Mouse (Mus musculus) left cerebral cortex, adult 6 months (tissue): ENCODE measurements around the gene Fosl1. TPM values are rescaled to one million over a fixed set of nuclear protein-coding genes. Genes with fewer than 3 reads are reported as not detected.

Experiments
- long read RNA-seq, 2 experiments: library from polyadenylated mRNA; unstranded; transcript quantifications; one replicate each; pipeline ENCODE4 v2.0.0; 2019 to 2020
- polyA plus RNA-seq: library from polyadenylated mRNA; unstranded; fragments of <200 nt; fragmentation: Nextera tagmentation; gene quantifications from 2 replicates; pipeline ENCODE4 v1.2.3, GENCODE M21; 2021

The Fosl1 gene
- 0.19 TPM in 1 of 2 replicates, not detected in the other for polyA plus RNA-seq
- long read RNA-seq, experiment 1 = 0 reads
- long read RNA-seq, experiment 2 = 0 reads

GRCm38 (mm10) chr19:5447515-5448353 is at the start of gene Fosl1:
Fosl1 (plus strand) TSS chr19:5447547.

GRCm38 (mm10) chr19:5402293-5402692 is 45.1 kb upstream of the Fosl1 start, which contains the start of gene Tsga10ip:
Tsga10ip (minus strand) TSS chr19:5402526.

GRCm38 (mm10) chr19:5424782-5425741 is 22.3 kb upstream of the Fosl1 start, which contains the start of the genes Drap1 and AI837181:
Drap1 (minus strand) TSS chr19:5424979.
AI837181 (plus strand) TSS chr19:5425144.

GRCm38 (mm10) chr19:5457746-5458442 is 10.5 kb downstream of the Fosl1 start, which contains the start of gene Ccdc85b:
Ccdc85b (minus strand) TSS chr19:5457894.

GRCm38 (mm10) chr19:5460465-5460911 is 13.1 kb downstream of the Fosl1 start, which contains the start of gene Fibp:
Fibp (plus strand) TSS chr19:5460615.

GRCm38 (mm10) chr19:5468374-5468773 is 21.0 kb downstream of the Fosl1 start, which contains the start of gene Ctsw:
Ctsw (minus strand) TSS chr19:5468507.

GRCm38 (mm10) chr19:5473720-5474119 is 26.4 kb downstream of the Fosl1 start, which contains the start of gene Efemp2:
Efemp2 (plus strand) TSS chr19:5473954.

GRCm38 (mm10) chr19:5487768-5488550 is 40.6 kb downstream of the Fosl1 start, which contains the start of gene Mus81:
Mus81 (minus strand) TSS chr19:5488402.

GRCm38 (mm10) chr19:5490313-5490897 is 43.1 kb downstream of the Fosl1 start, which contains the start of gene Cfl1:
Cfl1 (plus strand) TSS chr19:5490455.

GRCm38 (mm10) chr19:5503687-5504086 is 56.3 kb downstream of the Fosl1 start, which contains the start of gene 1700020D05Rik:
1700020D05Rik (minus strand) TSS chr19:5503787.

Other genes starting within 250 kb of the Fosl1 start
- 18.5 and 34.5 TPM in 2 replicates for gene Pacs1, start 174.4 kb upstream of the Fosl1 start, polyA plus RNA-seq
- gene Sf3b2, start 152.1 kb upstream of the Fosl1 start, polyA plus RNA-seq = 203 and 220 TPM in 2 replicates
- gene Gal3st3, start 149.2 kb upstream of the Fosl1 start, polyA plus RNA-seq = 30.0 and 34.7 TPM in 2 replicates
- not detected in 2 replicates for gene Catsper1, start 111.8 kb upstream of the Fosl1 start, polyA plus RNA-seq
- gene Cst6, start 98.0 kb upstream of the Fosl1 start, polyA plus RNA-seq = 50.0 and 72.9 TPM in 2 replicates
- gene Eif1ad, start 80.8 kb upstream of the Fosl1 start, polyA plus RNA-seq = 29.9 and 34.7 TPM in 2 replicates
- gene Banf1, start 80.4 kb upstream of the Fosl1 start, polyA plus RNA-seq = 160 and 199 TPM in 2 replicates
- gene Sart1, start 58.8 kb upstream of the Fosl1 start, polyA plus RNA-seq = 26.4 and 29.3 TPM in 2 replicates
- gene Tsga10ip, start 45.0 kb upstream of the Fosl1 start, polyA plus RNA-seq = not detected in 2 replicates
- gene Drap1, start 22.6 kb upstream of the Fosl1 start, polyA plus RNA-seq = 166 and 215 TPM in 2 replicates
- 42.0 and 45.8 TPM in 2 replicates for gene AI837181, start 22.4 kb upstream of the Fosl1 start, polyA plus RNA-seq
- 20.7 and 40.8 TPM in 2 replicates for gene Ccdc85b, start 10.3 kb downstream of the Fosl1 start, polyA plus RNA-seq
- 93.1 and 106 TPM in 2 replicates for gene Fibp, start 13.1 kb downstream of the Fosl1 start, polyA plus RNA-seq
- gene Ctsw, start 21.0 kb downstream of the Fosl1 start, polyA plus RNA-seq = 0.23 TPM in 1 of 2 replicates, not detected in the other
- gene Efemp2, start 26.4 kb downstream of the Fosl1 start, polyA plus RNA-seq = 13.0 and 16.9 TPM in 2 replicates
- 18.7 and 21.5 TPM in 2 replicates for gene Mus81, start 40.9 kb downstream of the Fosl1 start, polyA plus RNA-seq
- 823 and 1,622 TPM in 2 replicates for gene Cfl1, start 42.9 kb downstream of the Fosl1 start, polyA plus RNA-seq
- gene 1700020D05Rik, start 56.2 kb downstream of the Fosl1 start, polyA plus RNA-seq = not detected in 2 replicates
- 58.0 and 58.2 TPM in 2 replicates for gene Snx32, start 63.0 kb downstream of the Fosl1 start, polyA plus RNA-seq
- not detected in 2 replicates for gene Ovol1, start 113.1 kb downstream of the Fosl1 start, polyA plus RNA-seq
- gene Ap5b1, start 120.5 kb downstream of the Fosl1 start, polyA plus RNA-seq = 2.8 and 3.6 TPM in 2 replicates
- 63.2 and 67.2 TPM in 2 replicates for gene Rnaseh2c, start 154.3 kb downstream of the Fosl1 start, polyA plus RNA-seq
- gene Kat5, start 162.7 kb downstream of the Fosl1 start, polyA plus RNA-seq = 57.2 and 58.7 TPM in 2 replicates
- 7.7 and 14.6 TPM in 2 replicates for gene Rela, start 189.9 kb downstream of the Fosl1 start, polyA plus RNA-seq
- gene Sipa1, start 216.2 kb downstream of the Fosl1 start, polyA plus RNA-seq = 5.4 and 5.9 TPM in 2 replicates
- 5.6 and 10.1 TPM in 2 replicates for gene Map3k11, start 241.2 kb downstream of the Fosl1 start, polyA plus RNA-seq
- gene Pcnx3, start 241.4 kb downstream of the Fosl1 start, polyA plus RNA-seq = 6.8 and 13.0 TPM in 2 replicates